Mouse (Mus musculus): ENCODE results near the gene Syt12.

GRCm38 (mm10) chr19:4409062-4409461, 68.2 kb downstream of the Syt12 start:
- TF ChIP-seq CTCF (IDR thresholded peaks at IDR 0.05; ENCODE audit: control insufficient read depth, insufficient read depth, low read length) = no peak
- TF ChIP-seq POLR2A (IDR thresholded peaks at IDR 0.05; ENCODE audit: borderline replicate concordance, control insufficient read depth, low read depth, low read length) = no peak

Measured in bone marrow, adult 2 months (tissue).